Mouse (Mus musculus) MEL (cell line): ENCODE data around the gene Adam12. TPM values are rescaled to one million over a fixed set of nuclear protein-coding genes. Genes with fewer than 3 reads are reported as not detected.

Experiments
- DNase-seq: peaks from one replicate; pipeline ENCODE4 v3.0.0; 2011; ENCODE audit warnings: low read depth, low spot score
- H3K27ac ChIP-seq: 2 replicates; pipeline ENCODE4 v1.5.1; 2012; ENCODE audit warnings: low read depth, mild to moderate bottlenecking, control low read depth, low read length, moderate library complexity; ENCODE audit not compliant: control insufficient read depth
- H3K27me3 ChIP-seq, 2 experiments: fragments of 150-350 bp in 1 of 2; sonication (generic) in 1 of 2; 2 replicates each; pipeline ENCODE4 v1.6.1; 2012; ENCODE audit warnings: low read length in 2 of 2, mild to moderate bottlenecking in 2 of 2, improper control_type of control experiment in 1 of 2, moderate library complexity in 1 of 2; ENCODE audit not compliant: insufficient read depth in 2 of 2, control insufficient read depth in 1 of 2
- H3K36me3 ChIP-seq, 2 experiments: 2 replicates each; pipeline ENCODE4 v1.6.1; 2012 to 2014; ENCODE audit warnings: low read length in 2 of 2, improper control_type of control experiment in 1 of 2, inconsistent platforms in 1 of 2, mild to moderate bottlenecking in 1 of 2; ENCODE audit not compliant: insufficient read depth in 2 of 2, control insufficient read depth in 1 of 2
- H3K4me1 ChIP-seq, 2 experiments: fragments of 150-350 bp in 1 of 2; sonication (generic) in 1 of 2; 2 replicates each; pipeline ENCODE4 v1.6.1; 2012; ENCODE audit warnings: low read length in 2 of 2, improper control_type of control experiment in 1 of 2, mild to moderate bottlenecking in 1 of 2; ENCODE audit not compliant: insufficient read depth in 2 of 2, control insufficient read depth in 1 of 2
- H3K4me3 ChIP-seq, 2 experiments: fragments of 150-350 bp in 1 of 2; sonication (generic) in 1 of 2; 2 replicates each; pipeline ENCODE4 v1.5.1; 2012; ENCODE audit warnings: low read depth in 2 of 2, low read length in 2 of 2, mild to moderate bottlenecking in 2 of 2, moderate library complexity in 2 of 2, control low read depth in 1 of 2, improper control_type of control experiment in 1 of 2; ENCODE audit not compliant: control insufficient read depth in 1 of 2, insufficient read depth in 1 of 2
- H3K79me2 ChIP-seq: 2 replicates; pipeline ENCODE4 v1.6.1; 2012; ENCODE audit warnings: mild to moderate bottlenecking, low read length, moderate library complexity; ENCODE audit not compliant: control insufficient read depth, poor library complexity, insufficient read depth
- H3K9ac ChIP-seq: 2 replicates; pipeline ENCODE4 v1.6.1; 2012; ENCODE audit warnings: low read depth, mild to moderate bottlenecking, control low read depth, low read length, moderate library complexity; ENCODE audit not compliant: control insufficient read depth, poor library complexity, severe bottlenecking
- H3K9me3 ChIP-seq: fragments of 150-350 bp; sonication (generic); replicated peaks from 2 replicates; pipeline ENCODE4 v1.6.1; 2012; ENCODE audit warnings: mild to moderate bottlenecking, low read length, improper control_type of control experiment, moderate library complexity; ENCODE audit not compliant: insufficient read depth
- BHLHE40 ChIP-seq: IDR thresholded peaks from 2 replicates; pipeline ENCODE4 v1.6.1; 2012; ENCODE audit warnings: low read depth, mild to moderate bottlenecking, inconsistent platforms, low read length, improper control_type of control experiment, borderline replicate concordance
- CHD1 ChIP-seq: IDR thresholded peaks from 2 replicates; pipeline ENCODE4 v1.6.1; 2012; ENCODE audit warnings: low read depth, mild to moderate bottlenecking, inconsistent platforms, low read length, improper control_type of control experiment
- CHD2 ChIP-seq: IDR thresholded peaks from 2 replicates; pipeline ENCODE4 v1.6.1; 2011; ENCODE audit warnings: low read length, improper control_type of control experiment
- E2F4 ChIP-seq: IDR thresholded peaks from 2 replicates; pipeline ENCODE4 v1.6.1; 2011; ENCODE audit warnings: low read depth, low read length, improper control_type of control experiment, borderline replicate concordance
- ELF1 ChIP-seq: IDR thresholded peaks from 2 replicates; pipeline ENCODE4 v1.6.1; 2014; ENCODE audit warnings: low read depth, mild to moderate bottlenecking, inconsistent platforms, low read length, improper control_type of control experiment, moderate library complexity
- EP300 ChIP-seq, 2 experiments: IDR thresholded peaks; 2 replicates each; pipeline ENCODE4 v1.6.1; 2011; ENCODE audit warnings: improper control_type of control experiment in 2 of 2, low read length in 2 of 2, low read depth in 1 of 2, mild to moderate bottlenecking in 1 of 2
- ETS1 ChIP-seq: IDR thresholded peaks from 2 replicates; pipeline ENCODE4 v1.6.1; 2012; ENCODE audit warnings: low read depth, mild to moderate bottlenecking, inconsistent platforms, low read length, improper control_type of control experiment, moderate library complexity
- GATA1 ChIP-seq: IDR thresholded peaks from 2 replicates; pipeline ENCODE4 v1.6.1; 2011; ENCODE audit warnings: low read depth, low read length, improper control_type of control experiment
- HCFC1 ChIP-seq: IDR thresholded peaks from 2 replicates; pipeline ENCODE4 v1.6.1; 2012; ENCODE audit warnings: low read depth, mild to moderate bottlenecking, inconsistent platforms, low read length, improper control_type of control experiment, moderate library complexity
- MAFK ChIP-seq: IDR thresholded peaks from 2 replicates; pipeline ENCODE4 v1.6.1; 2011; ENCODE audit warnings: low read depth, mild to moderate bottlenecking, low read length, improper control_type of control experiment, borderline replicate concordance
- MAX ChIP-seq: IDR thresholded peaks from 2 replicates; pipeline ENCODE4 v1.6.1; 2011; ENCODE audit warnings: low read length, improper control_type of control experiment
- MEF2A ChIP-seq: IDR thresholded peaks from 2 replicates; pipeline ENCODE4 v1.6.1; 2014; ENCODE audit warnings: low read depth, mild to moderate bottlenecking, inconsistent platforms, low read length, improper control_type of control experiment; ENCODE audit not compliant: poor library complexity, insufficient replicate concordance, severe bottlenecking; ENCODE audit errors: extremely low read depth
- MYC ChIP-seq: IDR thresholded peaks from 2 replicates; pipeline ENCODE4 v1.6.1; 2011; ENCODE audit warnings: low read depth, mild to moderate bottlenecking, low read length, improper control_type of control experiment, moderate library complexity
- POLR2AphosphoS5 ChIP-seq: IDR thresholded peaks from 2 replicates; pipeline ENCODE4 v1.6.1; 2012; ENCODE audit warnings: low read depth, borderline replicate concordance, mild to moderate bottlenecking, inconsistent platforms, low read length, moderate library complexity, mixed read lengths
- RAD21 ChIP-seq: IDR thresholded peaks from 2 replicates; pipeline ENCODE4 v1.6.1; 2011; ENCODE audit warnings: mild to moderate bottlenecking, low read depth, low read length, improper control_type of control experiment
- SIN3A ChIP-seq: IDR thresholded peaks from 2 replicates; pipeline ENCODE4 v1.6.1; 2012; ENCODE audit warnings: low read length, improper control_type of control experiment, inconsistent platforms
- TBP ChIP-seq: IDR thresholded peaks from 2 replicates; pipeline ENCODE4 v1.8.0; 2011; ENCODE audit warnings: low read depth, low read length, improper control_type of control experiment
- USF1 ChIP-seq: IDR thresholded peaks from 2 replicates; pipeline ENCODE4 v1.6.1; 2014; ENCODE audit warnings: low read depth, mild to moderate bottlenecking, inconsistent platforms, low read length, improper control_type of control experiment, moderate library complexity
- USF2 ChIP-seq, 2 experiments: IDR thresholded peaks; 2 replicates each; pipeline ENCODE4 v1.6.1; 2011 to 2012; ENCODE audit warnings: improper control_type of control experiment in 2 of 2, low read length in 2 of 2, borderline replicate concordance in 1 of 2, inconsistent platforms in 1 of 2, low read depth in 1 of 2, mild to moderate bottlenecking in 1 of 2; ENCODE audit not compliant: insufficient read depth in 1 of 2
- ZKSCAN1 ChIP-seq: IDR thresholded peaks from 2 replicates; pipeline ENCODE4 v1.6.1; 2012; ENCODE audit warnings: low read depth, mild to moderate bottlenecking, inconsistent platforms, low read length, improper control_type of control experiment, moderate library complexity
- ZMIZ1 ChIP-seq: IDR thresholded peaks from 2 replicates; pipeline ENCODE4 v1.6.1; 2012; ENCODE audit warnings: low read depth, mild to moderate bottlenecking, inconsistent platforms, low read length, improper control_type of control experiment, moderate library complexity
- polyA plus RNA-seq, 2 experiments: library from polyadenylated mRNA; stranded (reverse) in 1 of 2; unstranded in 1 of 2; fragments of >175 nt in 1 of 2; fragments of >200 nt in 1 of 2; gene quantifications; 2 replicates each; pipeline versions ENCODE4 v1.2.1 to v1.2.4; 2012; ENCODE audit warnings: low replicate concordance in 2 of 2, low read depth in 1 of 2; ENCODE audit not compliant: insufficient read length in 2 of 2, insufficient read depth in 1 of 2, missing spikeins in 1 of 2
- total RNA-seq: library from RNA; depleted of rRNA; stranded (reverse); fragments of 300-350 nt; gene quantifications from 2 replicates; pipeline ENCODE4 v1.2.3, GENCODE M21; 2012

The Adam12 gene
- total and polyA plus RNA-seq, 3 experiments, result not detected

DNA sequence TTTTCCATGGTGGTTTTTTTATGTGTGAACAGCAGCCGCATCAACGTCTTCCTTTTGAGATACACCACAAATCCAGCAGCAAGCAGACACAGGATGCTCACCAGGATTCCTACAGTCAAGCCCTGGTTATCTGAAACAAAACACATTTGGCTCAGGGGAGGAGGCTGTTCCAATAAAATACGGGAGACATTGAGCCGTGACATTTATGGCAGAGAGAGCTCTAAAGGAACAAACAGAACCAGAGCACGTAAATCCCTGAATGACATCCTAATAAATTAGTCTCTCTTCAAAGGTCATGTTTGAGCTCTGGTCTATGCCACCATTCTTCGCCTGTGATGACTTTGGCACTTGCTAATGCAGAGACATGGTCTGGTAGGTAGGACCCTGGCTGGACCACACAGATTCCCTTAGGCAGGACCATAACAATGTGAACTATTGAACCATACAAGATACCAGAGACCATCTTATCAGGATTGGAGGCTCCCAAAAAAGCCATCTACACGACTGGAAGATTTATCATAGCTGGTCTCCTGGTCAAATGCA lies 322.0 kb downstream of the Adam12 start:
- no peaks in the 10 kb centered on the region for H3K27me3 ChIP-seq
- no peaks in the 10 kb centered on the region for H3K4me1 ChIP-seq
- no peak overlapping the region for H3K9ac ChIP-seq
- no peaks in the 10 kb centered on the region for H3K9me3 ChIP-seq
- H3K36me3 ChIP-seq, result no peaks in the 10 kb centered on the region
- H3K79me2 ChIP-seq, result no peaks in the 10 kb centered on the region
- H3K4me3 ChIP-seq, result no peak overlapping the region
- no peak for DNase-seq
- no peak for TF ChIP-seq MYC
- H3K27ac ChIP-seq, result no peak overlapping the region

DNA sequence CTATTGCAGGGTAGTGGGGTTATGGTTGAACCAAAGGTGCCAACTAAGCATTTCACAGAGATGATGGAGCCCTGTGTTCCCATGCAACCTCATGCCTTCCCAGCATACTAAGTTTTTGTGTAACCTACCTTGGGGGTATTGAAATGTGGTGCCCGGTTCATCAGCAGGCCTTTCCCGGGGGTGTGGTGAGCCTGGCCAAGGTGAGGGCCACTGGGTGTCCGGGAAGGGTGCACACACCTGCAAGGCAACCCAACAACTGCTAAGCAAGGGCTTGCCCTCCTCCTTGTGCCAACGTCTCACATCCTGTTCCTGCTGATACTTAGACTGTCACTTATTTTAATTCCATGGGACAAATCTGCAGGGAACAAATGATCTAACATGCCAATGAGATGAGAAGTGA lies 323.0 kb downstream of the Adam12 start:
- Histone ChIP-seq H3K4me3 (no peak overlapping the region), H3K4me1 (no peaks in the 10 kb centered on the region), H3K36me3 (no peaks in the 10 kb centered on the region), H3K79me2 (no peaks in the 10 kb centered on the region), H3K27me3 (no peaks in the 10 kb centered on the region), H3K9me3 (no peaks in the 10 kb centered on the region), H3K27ac (no peak overlapping the region), H3K9ac (no peak overlapping the region)
- TF ChIP-seq MAX (no peak), RAD21 (no peak), ZKSCAN1 (no peak), TBP (no peak), ELF1 (no peak), ZMIZ1 (no peak), E2F4 (no peak)
- no peak for DNase-seq

DNA sequence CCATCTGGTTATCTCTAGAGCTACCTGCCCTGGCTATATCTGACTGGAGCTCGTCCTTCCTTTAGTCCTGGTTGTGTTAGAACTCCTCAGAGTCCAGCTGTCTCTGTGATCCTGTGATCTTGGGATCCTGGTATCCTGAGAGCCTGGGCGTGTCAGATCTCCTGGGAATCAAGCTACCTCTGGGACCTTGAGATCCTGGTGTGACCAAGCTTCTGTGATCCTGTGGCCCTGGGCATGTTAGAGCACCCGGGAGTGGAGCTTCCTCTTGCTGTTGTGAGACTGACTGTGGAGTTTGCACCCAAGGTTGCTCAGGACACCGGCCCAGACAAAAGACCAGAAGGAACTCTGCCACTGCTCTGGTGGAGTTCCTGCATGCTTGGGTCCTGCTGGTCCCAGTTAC lies 332.6 kb downstream of the Adam12 start:
- Histone ChIP-seq H3K4me1 (no peaks in the 10 kb centered on the region), H3K36me3 (no peaks in the 10 kb centered on the region), H3K79me2 (no peaks in the 10 kb centered on the region), H3K27me3 (no peaks in the 10 kb centered on the region), H3K9ac (no peak overlapping the region), H3K27ac (no peak overlapping the region), H3K4me3 (no peak overlapping the region), H3K9me3 (no peaks in the 10 kb centered on the region)
- no peak for DNase-seq
- TF ChIP-seq ETS1 (no peak), EP300 (IDR thresholded peaks at IDR 0.05; ENCODE audit: low read depth in 1 of 2, low read length in 2 of 2) (no peak), ZKSCAN1 (no peak), RAD21 (no peak), USF2 (IDR thresholded peaks at IDR 0.05; ENCODE audit: borderline replicate concordance in 1 of 2, insufficient read depth in 1 of 2, low read depth in 1 of 2, low read length in 2 of 2) (no peak), MYC (no peak), BHLHE40 (no peak), CHD1 (no peak), POLR2AphosphoS5 (no peak), CHD2 (no peak), MEF2A (no peak), SIN3A (no peak), GATA1 (no peak), ZMIZ1 (no peak), MAFK (no peak), HCFC1 (no peak), USF1 (no peak)
